Mouse (Mus musculus): ENCODE results near the gene Ccdc187.

GRCm38 (mm10) chr2:26304711-26305110, 10.4 kb upstream of the Ccdc187 start:
- no peak for TF ChIP-seq CTCF (IDR thresholded peaks at IDR 0.05; ENCODE audit: low read depth)
- TF ChIP-seq EP300 (optimal IDR thresholded peaks at IDR 0.05), result no peak

Measured in stomach, postnatal 0 days (tissue).